Mouse (Mus musculus) neural tube, embryonic 12.5 days (tissue): ENCODE results near the gene Slc7a11. TPM values are rescaled to one million over a fixed set of nuclear protein-coding genes. Genes with fewer than 3 reads are reported as not detected.
A peak's percentile ranks its signal among the peaks of the same experiment; 100 is the strongest.

Source experiments
- ATAC-seq: fragments of 200-750 bp; cut with Nextera tagmentation; 2 replicates; pipeline ENCODE4 v1.8.0; 2017; ENCODE audit warnings: low read depth, mild to moderate bottlenecking, moderate TSS enrichment, moderate library complexity; ENCODE audit not compliant: low FRiP score
- H3K27ac ChIP-seq: fragments of 300-500 bp; sonication (generic); 2 replicates; pipeline ENCODE4 v1.5.1; 2016
- H3K27me3 ChIP-seq: fragments of 300-500 bp; sonication (generic); replicated peaks from 2 replicates; pipeline ENCODE4 v1.6.1; 2016; ENCODE audit warnings: mild to moderate bottlenecking
- H3K36me3 ChIP-seq: fragments of 300-500 bp; sonication (generic); 2 replicates; pipeline ENCODE4 v1.6.1; 2016; ENCODE audit warnings: mild to moderate bottlenecking
- H3K4me1 ChIP-seq: fragments of 300-500 bp; sonication (generic); 2 replicates; pipeline ENCODE4 v1.6.1; 2016
- H3K4me2 ChIP-seq: fragments of 300-500 bp; sonication (generic); replicated peaks from 2 replicates; pipeline ENCODE4 v1.6.1; 2016; ENCODE audit warnings: mild to moderate bottlenecking
- H3K4me3 ChIP-seq: fragments of 300-500 bp; sonication (generic); 2 replicates; pipeline ENCODE4 v1.5.1; 2016
- H3K9ac ChIP-seq: fragments of 300-500 bp; sonication (generic); 2 replicates; pipeline ENCODE4 v1.6.1; 2016; ENCODE audit warnings: mild to moderate bottlenecking
- H3K9me3 ChIP-seq: fragments of 300-500 bp; sonication (generic); 2 replicates; pipeline ENCODE4 v1.6.1; 2016; ENCODE audit warnings: mild to moderate bottlenecking
- WGBS: fragments of 180-500 bp; shearing (Covaris S2); methylation state at CpG from one replicate; pipeline ENCODE4 v1.1.7; 2016; 5-methylcytosine and 5-hydroxymethylcytosine counted together
- polyA plus RNA-seq: library from polyadenylated mRNA; unstranded; fragments of >200 nt; fragmentation: Nextera tagmentation; extraction: Ambion mirVana; gene quantifications from 2 replicates; pipeline ENCODE4 v1.2.1, GENCODE M21; 2016

Gene Slc7a11
- polyA plus RNA-seq, 1 experiment from 2014 or later: 3.9 TPM

DNA sequence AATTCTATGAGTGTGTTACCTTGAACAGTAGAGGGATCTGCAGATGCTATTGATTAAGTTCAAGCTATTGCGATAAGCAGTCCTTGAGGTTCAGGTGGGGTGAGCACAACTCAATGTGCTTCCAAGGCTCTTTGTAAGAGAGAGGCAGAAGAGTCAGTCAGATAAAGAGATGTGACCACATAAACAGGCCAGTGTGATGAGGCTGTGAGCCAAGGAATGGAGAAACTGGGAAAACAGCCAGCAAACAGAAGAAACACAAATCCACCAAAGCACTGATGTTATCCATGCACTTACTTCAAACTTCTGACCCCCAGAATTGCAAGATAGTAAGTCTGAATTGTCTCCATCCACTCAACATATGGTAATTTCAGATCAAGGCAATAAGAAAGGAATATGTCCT is 99.0 kb downstream of the Slc7a11 start:
- H3K36me3 ChIP-seq: no peaks in the 10 kb centered on the region
- no peaks in the 10 kb centered on the region for H3K9me3 ChIP-seq
- no peak overlapping the region for H3K27ac ChIP-seq
- no peaks in the 10 kb centered on the region for H3K27me3 ChIP-seq
- no peak overlapping the region for H3K9ac ChIP-seq
- no peak overlapping the region for H3K4me2 ChIP-seq
- H3K4me1 ChIP-seq: no peaks in the 10 kb centered on the region
- WGBS: 88% methylated on average over 1 of the region's 1 CpGs
- no peak overlapping the region for H3K4me3 ChIP-seq
- no peak for ATAC-seq

- H3K27me3 ChIP-seq: no peaks in the 10 kb centered on the region
- H3K4me2 ChIP-seq: no peak overlapping the region
- H3K36me3 ChIP-seq: no peaks in the 10 kb centered on the region
- no peak overlapping the region for H3K27ac ChIP-seq
- H3K9me3 ChIP-seq: no peaks in the 10 kb centered on the region
- ATAC-seq: no peak
- WGBS: 80% methylated on average over 8 of the region's 8 CpGs
- H3K9ac ChIP-seq: no peak overlapping the region
- H3K4me1 ChIP-seq: no peaks in the 10 kb centered on the region
- no peak overlapping the region for H3K4me3 ChIP-seq
Measured at GRCm38 (mm10) chr3:50324524-50324923, 118.9 kb downstream of the Slc7a11 start.

- no peak for ATAC-seq
- no peaks in the 10 kb centered on the region for H3K4me1 ChIP-seq
- no peaks in the 10 kb centered on the region for H3K27me3 ChIP-seq
- WGBS: 91% methylated on average over 7 of the region's 7 CpGs
- no peaks in the 10 kb centered on the region for H3K9me3 ChIP-seq
- no peak overlapping the region for H3K9ac ChIP-seq
- H3K4me3 ChIP-seq: no peak overlapping the region
- H3K27ac ChIP-seq: no peak overlapping the region
- no peak overlapping the region for H3K4me2 ChIP-seq
- no peaks in the 10 kb centered on the region for H3K36me3 ChIP-seq
Measured at GRCm38 (mm10) chr3:50323881-50324280, 119.5 kb downstream of the Slc7a11 start.

DNA sequence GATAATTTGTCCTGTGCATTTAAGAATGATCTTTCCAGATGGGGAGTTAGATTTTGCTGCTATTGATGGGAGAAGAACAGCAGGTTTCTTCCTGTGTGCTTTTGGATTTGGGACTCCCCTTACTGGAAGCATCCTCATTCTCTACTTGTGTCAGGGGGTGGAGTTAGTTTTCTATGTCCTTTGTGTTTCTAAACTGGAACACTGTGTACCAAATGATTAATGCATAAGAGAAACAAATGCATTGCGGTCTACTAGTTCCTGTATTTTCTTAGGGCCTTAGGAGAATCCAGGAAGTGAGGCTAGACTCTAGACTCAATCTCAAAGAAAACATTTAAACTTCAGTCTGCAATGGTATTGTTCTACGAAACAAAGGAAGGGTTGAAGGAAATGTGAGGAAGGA is 122.6 kb downstream of the Slc7a11 start:
- Histone ChIP-seq H3K27me3 (no peaks in the 10 kb centered on the region), H3K27ac (no peak overlapping the region), H3K4me2 (no peak overlapping the region), H3K4me1 (no peaks in the 10 kb centered on the region), H3K36me3 (no peaks in the 10 kb centered on the region), H3K4me3 (no peak overlapping the region), H3K9ac (no peak overlapping the region), H3K9me3 (no peaks in the 10 kb centered on the region)
- ATAC-seq: no peak
- WGBS: 85% methylated on average over 2 of the region's 2 CpGs

GRCm38 (mm10) chr3:50318074-50318473 is 125.3 kb downstream of the Slc7a11 start:
- H3K27me3 ChIP-seq: no peaks in the 10 kb centered on the region
- H3K4me2 ChIP-seq: no peak overlapping the region
- no peak for ATAC-seq
- no peak overlapping the region for H3K9ac ChIP-seq
- no peaks in the 10 kb centered on the region for H3K4me1 ChIP-seq
- no peak overlapping the region for H3K27ac ChIP-seq
- WGBS: 64% methylated on average over 3 of the region's 3 CpGs
- no peaks in the 10 kb centered on the region for H3K36me3 ChIP-seq
- H3K4me3 ChIP-seq: no peak overlapping the region
- no peaks in the 10 kb centered on the region for H3K9me3 ChIP-seq

- Histone ChIP-seq H3K27me3 (no peaks in the 10 kb centered on the region), H3K27ac (no peak overlapping the region), H3K9me3 (no peaks in the 10 kb centered on the region), H3K4me1 (no peaks in the 10 kb centered on the region), H3K36me3 (no peaks in the 10 kb centered on the region), H3K9ac (no peak overlapping the region), H3K4me3 (no peak overlapping the region), H3K4me2 (no peak overlapping the region)
- no peak for ATAC-seq
- WGBS: 83% methylated on average over 3 of the region's 3 CpGs
Measured at GRCm38 (mm10) chr3:50313816-50314215, 129.6 kb downstream of the Slc7a11 start.

- no peak overlapping the region for H3K27ac ChIP-seq
- no peaks in the 10 kb centered on the region for H3K27me3 ChIP-seq
- H3K9me3 ChIP-seq: no peaks in the 10 kb centered on the region
- H3K9ac ChIP-seq: no peak overlapping the region
- H3K4me2 ChIP-seq: no peak overlapping the region
- ATAC-seq: no peak
- no peak overlapping the region for H3K4me3 ChIP-seq
- H3K4me1 ChIP-seq: no peaks in the 10 kb centered on the region
- 69% methylated on average over 14 of the region's 14 CpGs for WGBS
- H3K36me3 ChIP-seq: no peaks in the 10 kb centered on the region
Measured at GRCm38 (mm10) chr3:50307339-50308327, 135.8 kb downstream of the Slc7a11 start.

DNA sequence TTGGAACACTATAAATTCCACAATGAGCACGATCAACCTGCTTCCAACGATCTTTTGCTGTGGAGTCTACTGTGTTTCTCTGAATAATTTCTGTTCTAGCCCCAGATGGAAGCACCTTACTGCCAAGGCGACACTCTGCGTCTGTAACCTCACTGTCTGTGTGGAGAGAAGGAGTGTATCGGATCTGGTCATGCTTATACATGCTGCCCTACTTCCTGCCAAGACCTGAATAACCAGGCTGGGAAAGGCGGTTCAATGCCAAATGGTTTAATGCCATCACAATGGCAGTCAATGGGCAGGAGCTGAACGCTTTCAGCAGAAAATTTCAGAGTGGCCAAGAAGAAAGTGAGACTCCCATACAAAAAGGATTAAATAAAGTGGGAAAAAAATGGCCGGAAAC is 137.1 kb downstream of the Slc7a11 start:
- Histone ChIP-seq H3K9ac (no peak overlapping the region), H3K4me1 (no peaks in the 10 kb centered on the region), H3K27me3 (no peaks in the 10 kb centered on the region), H3K27ac (no peak overlapping the region), H3K4me2 (no peak overlapping the region), H3K36me3 (no peaks in the 10 kb centered on the region), H3K4me3 (no peak overlapping the region), H3K9me3 (no peaks in the 10 kb centered on the region)
- ATAC-seq: no peak
- 91% methylated on average over 8 of the region's 8 CpGs for WGBS

DNA sequence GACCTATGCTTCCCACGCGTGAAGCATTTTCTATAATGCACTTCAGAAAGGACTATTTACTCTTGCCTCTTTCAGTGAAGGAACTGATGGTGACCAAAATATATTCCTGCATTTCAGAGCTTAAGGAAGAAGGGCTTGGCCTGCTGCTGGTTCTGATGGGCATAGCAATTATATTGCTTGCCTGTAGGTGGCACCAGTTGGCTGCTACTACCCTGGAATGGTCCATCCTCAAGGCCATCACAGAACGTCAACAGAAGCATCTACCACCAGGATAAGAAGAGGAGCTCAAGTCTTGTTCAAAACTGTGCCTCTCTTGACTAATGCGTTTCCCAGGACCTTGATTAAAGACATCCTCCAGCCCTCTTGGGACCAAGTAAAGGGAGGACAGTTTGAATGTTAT is 139.3 kb downstream of the Slc7a11 start:
- WGBS: 51% methylated on average over 4 of the region's 4 CpGs
- no peaks in the 10 kb centered on the region for H3K9me3 ChIP-seq
- no peak overlapping the region for H3K4me3 ChIP-seq
- no peak for ATAC-seq
- no peak overlapping the region for H3K4me2 ChIP-seq
- no peak overlapping the region for H3K9ac ChIP-seq
- no peaks in the 10 kb centered on the region for H3K27me3 ChIP-seq
- peaks cover 8% of the 10 kb centered on the region for H3K4me1 ChIP-seq
- H3K27ac ChIP-seq: no peak overlapping the region
- H3K36me3 ChIP-seq: no peaks in the 10 kb centered on the region

- H3K4me2 ChIP-seq: no peak overlapping the region
- H3K9ac ChIP-seq: no peak overlapping the region
- no peak overlapping the region for H3K4me3 ChIP-seq
- 74% methylated on average over 6 of the region's 6 CpGs for WGBS
- peaks cover 17% of the 10 kb centered on the region for H3K4me1 ChIP-seq
- H3K27me3 ChIP-seq: no peaks in the 10 kb centered on the region
- no peaks in the 10 kb centered on the region for H3K36me3 ChIP-seq
- no peak overlapping the region for H3K27ac ChIP-seq
- H3K9me3 ChIP-seq: no peaks in the 10 kb centered on the region
- ATAC-seq: no peak
Measured at GRCm38 (mm10) chr3:50302648-50303047, 140.8 kb downstream of the Slc7a11 start.

- Histone ChIP-seq H3K27ac (no peak overlapping the region), H3K4me3 (no peak overlapping the region), H3K9me3 (no peaks in the 10 kb centered on the region), H3K27me3 (no peaks in the 10 kb centered on the region), H3K4me2 (no peak overlapping the region), H3K36me3 (no peaks in the 10 kb centered on the region), H3K9ac (no peak overlapping the region), H3K4me1 (peaks cover 20% of the 10 kb centered on the region)
- ATAC-seq: peak; percentile 66
- WGBS: 4% methylated on average over 4 of the region's 4 CpGs
Measured at GRCm38 (mm10) chr3:50300952-50301303, 142.5 kb downstream of the Slc7a11 start.

- H3K27me3 ChIP-seq: no peaks in the 10 kb centered on the region
- peak overlapping the region; percentile 27; the same call in 1 of the 2 replicates for H3K4me2 ChIP-seq
- H3K36me3 ChIP-seq: no peaks in the 10 kb centered on the region
- peak overlapping the region; percentile 32; the same call in 1 of the 2 replicates for H3K27ac ChIP-seq
- H3K9me3 ChIP-seq: no peaks in the 10 kb centered on the region
- no peak overlapping the region for H3K9ac ChIP-seq
- H3K4me3 ChIP-seq: no peak overlapping the region
- peaks cover 20% of the 10 kb centered on the region for H3K4me1 ChIP-seq
- ATAC-seq: peak; percentile 78
- 47% methylated on average over 17 of the region's 17 CpGs for WGBS
Measured at GRCm38 (mm10) chr3:50300002-50300951, 143.1 kb downstream of the Slc7a11 start.
